Mouse (Mus musculus): ENCODE measurements around the gene Evi5. TPM values are rescaled to one million over a fixed set of nuclear protein-coding genes. Genes with fewer than 3 reads are reported as not detected.

Gene Evi5
- polyA plus RNA-seq, 1 experiment from 2014 or later: 55.0 TPM

- Histone ChIP-seq H3K27ac (no peak overlapping the region), H3K36me3 (peaks cover 12% of the 10 kb centered on the region), H3K4me1 (replicated peaks) (no peaks in the 10 kb centered on the region), H3K27me3 (no peaks in the 10 kb centered on the region), H3K4me3 (no peak overlapping the region), H3K9me3 (no peaks in the 10 kb centered on the region), H3K4me2 (no peak overlapping the region), H3K9ac (no peak overlapping the region)
- WGBS: 98% methylated on average over 2 of the region's 2 CpGs
- no peak for ATAC-seq (ENCODE audit: low FRiP score)
These were observed 82.9 kb downstream of the Evi5 start for GRCm38 (mm10) chr5:107791966-107792365.

GRCm38 (mm10) chr5:107789492-107789891, 85.4 kb downstream of the Evi5 start:
- Histone ChIP-seq H3K36me3 (peaks cover 12% of the 10 kb centered on the region; the same call in 1 of the 2 replicates), H3K9me3 (no peaks in the 10 kb centered on the region), H3K4me3 (no peak overlapping the region), H3K27ac (no peak overlapping the region), H3K27me3 (no peaks in the 10 kb centered on the region), H3K9ac (no peak overlapping the region), H3K4me1 (replicated peaks) (no peaks in the 10 kb centered on the region), H3K4me2 (no peak overlapping the region)
- no peak for ATAC-seq (ENCODE audit: low FRiP score)
- 77% methylated on average over 5 of the region's 5 CpGs for WGBS

- Histone ChIP-seq H3K27me3 (no peaks in the 10 kb centered on the region), H3K9me3 (no peaks in the 10 kb centered on the region), H3K4me1 (replicated peaks) (no peaks in the 10 kb centered on the region), H3K27ac (no peak overlapping the region), H3K9ac (no peak overlapping the region), H3K36me3 (peaks cover 12% of the 10 kb centered on the region; the same call in 1 of the 2 replicates), H3K4me2 (no peak overlapping the region), H3K4me3 (no peak overlapping the region)
- ATAC-seq (ENCODE audit: low FRiP score): no peak
- 81% methylated on average over 7 of the region's 7 CpGs for WGBS
These were observed 87.0 kb downstream of the Evi5 start for GRCm38 (mm10) chr5:107787682-107788443.

GRCm38 (mm10) chr5:107782360-107782759, 92.5 kb downstream of the Evi5 start:
- Histone ChIP-seq H3K4me3 (no peak overlapping the region), H3K9ac (no peak overlapping the region), H3K4me1 (replicated peaks) (no peaks in the 10 kb centered on the region), H3K27me3 (no peaks in the 10 kb centered on the region), H3K36me3 (peaks cover 11% of the 10 kb centered on the region; the same call in 1 of the 2 replicates), H3K9me3 (no peaks in the 10 kb centered on the region), H3K4me2 (no peak overlapping the region), H3K27ac (no peak overlapping the region)
- WGBS: 95% methylated on average over 1 of the region's 1 CpGs
- ATAC-seq (ENCODE audit: low FRiP score): no peak

GRCm38 (mm10) chr5:107778763-107779162, 96.1 kb downstream of the Evi5 start:
- no peak overlapping the region for H3K4me3 ChIP-seq
- H3K27ac ChIP-seq: no peak overlapping the region
- 94% methylated on average over 3 of the region's 3 CpGs for WGBS
- no peaks in the 10 kb centered on the region for H3K27me3 ChIP-seq
- H3K9me3 ChIP-seq: no peaks in the 10 kb centered on the region
- no peak for ATAC-seq (ENCODE audit: low FRiP score)
- no peak overlapping the region for H3K4me2 ChIP-seq
- no peak overlapping the region for H3K9ac ChIP-seq
- no peaks in the 10 kb centered on the region for H3K4me1 ChIP-seq (replicated peaks)
- H3K36me3 ChIP-seq: no peaks in the 10 kb centered on the region

GRCm38 (mm10) chr5:107777545-107777830, 97.4 kb downstream of the Evi5 start:
- Histone ChIP-seq H3K36me3 (no peaks in the 10 kb centered on the region), H3K4me3 (no peak overlapping the region), H3K9ac (no peak overlapping the region), H3K27ac (no peak overlapping the region), H3K4me2 (no peak overlapping the region), H3K9me3 (no peaks in the 10 kb centered on the region), H3K4me1 (replicated peaks) (no peaks in the 10 kb centered on the region), H3K27me3 (no peaks in the 10 kb centered on the region)
- ATAC-seq (ENCODE audit: low FRiP score): no peak
- WGBS: 93% methylated on average over 1 of the region's 1 CpGs

GRCm38 (mm10) chr5:107776777-107777544, 97.9 kb downstream of the Evi5 start:
- ATAC-seq (ENCODE audit: low FRiP score): no peak
- 92% methylated on average over 4 of the region's 4 CpGs for WGBS
- Histone ChIP-seq H3K4me1 (replicated peaks) (no peaks in the 10 kb centered on the region), H3K27me3 (no peaks in the 10 kb centered on the region), H3K9me3 (no peaks in the 10 kb centered on the region), H3K36me3 (no peaks in the 10 kb centered on the region), H3K4me2 (no peak overlapping the region), H3K27ac (no peak overlapping the region), H3K4me3 (no peak overlapping the region), H3K9ac (no peak overlapping the region)

- Histone ChIP-seq H3K4me1 (replicated peaks) (no peaks in the 10 kb centered on the region), H3K4me2 (no peak overlapping the region), H3K27me3 (no peaks in the 10 kb centered on the region), H3K36me3 (no peaks in the 10 kb centered on the region), H3K4me3 (no peak overlapping the region), H3K27ac (no peak overlapping the region), H3K9ac (no peak overlapping the region), H3K9me3 (no peaks in the 10 kb centered on the region)
- ATAC-seq (ENCODE audit: low FRiP score): no peak
- 93% methylated on average over 1 of the region's 1 CpGs for WGBS
These were observed 99.0 kb downstream of the Evi5 start for GRCm38 (mm10) chr5:107775875-107776274.

GRCm38 (mm10) chr5:107772049-107772448, 102.9 kb downstream of the Evi5 start:
- no peak for ATAC-seq (ENCODE audit: low FRiP score)
- Histone ChIP-seq H3K27ac (no peak overlapping the region), H3K9ac (no peak overlapping the region), H3K4me1 (replicated peaks) (no peaks in the 10 kb centered on the region), H3K4me3 (no peak overlapping the region), H3K36me3 (peaks cover 7% of the 10 kb centered on the region), H3K4me2 (no peak overlapping the region), H3K27me3 (no peaks in the 10 kb centered on the region), H3K9me3 (0 out of 2 replicates have a peak, but pooled peaks cover 4% of the 10 kb centered on the region)
- WGBS: 89% methylated on average over 5 of the region's 5 CpGs

- H3K36me3 ChIP-seq: peaks cover 8% of the 10 kb centered on the region
- H3K4me3 ChIP-seq: no peak overlapping the region
- WGBS: 96% methylated on average over 1 of the region's 1 CpGs
- ATAC-seq (ENCODE audit: low FRiP score): no peak
- no peak overlapping the region for H3K27ac ChIP-seq
- H3K4me1 ChIP-seq (replicated peaks): no peaks in the 10 kb centered on the region
- H3K9ac ChIP-seq: no peak overlapping the region
- H3K9me3 ChIP-seq: 0 out of 2 replicates have a peak, but pooled peaks cover 4% of the 10 kb centered on the region
- no peaks in the 10 kb centered on the region for H3K27me3 ChIP-seq
- no peak overlapping the region for H3K4me2 ChIP-seq
These were observed 106.7 kb downstream of the Evi5 start for GRCm38 (mm10) chr5:107768224-107768623.

- Histone ChIP-seq H3K27me3 (no peaks in the 10 kb centered on the region), H3K4me2 (no peak overlapping the region), H3K9me3 (0 out of 2 replicates have a peak, but pooled peaks cover 4% of the 10 kb centered on the region), H3K36me3 (peaks cover 11% of the 10 kb centered on the region), H3K4me3 (no peak overlapping the region), H3K27ac (no peak overlapping the region), H3K4me1 (replicated peaks) (no peaks in the 10 kb centered on the region), H3K9ac (no peak overlapping the region)
- ATAC-seq (ENCODE audit: low FRiP score): no peak
- WGBS: 96% methylated on average over 4 of the region's 4 CpGs
These were observed 109.0 kb downstream of the Evi5 start for GRCm38 (mm10) chr5:107765946-107766345.

GRCm38 (mm10) chr5:107764486-107764885, 110.4 kb downstream of the Evi5 start:
- H3K36me3 ChIP-seq: peaks cover 11% of the 10 kb centered on the region
- H3K27me3 ChIP-seq: no peaks in the 10 kb centered on the region
- 93% methylated on average over 1 of the region's 1 CpGs for WGBS
- H3K27ac ChIP-seq: no peak overlapping the region
- no peak for ATAC-seq (ENCODE audit: low FRiP score)
- H3K9ac ChIP-seq: no peak overlapping the region
- H3K4me2 ChIP-seq: no peak overlapping the region
- H3K4me1 ChIP-seq (replicated peaks): no peaks in the 10 kb centered on the region
- 0 out of 2 replicates have a peak, but pooled peaks cover 4% of the 10 kb centered on the region for H3K9me3 ChIP-seq
- H3K4me3 ChIP-seq: no peak overlapping the region

- Histone ChIP-seq H3K36me3 (peaks cover 11% of the 10 kb centered on the region), H3K27ac (no peak overlapping the region), H3K4me3 (no peak overlapping the region), H3K9me3 (0 out of 2 replicates have a peak, but pooled peaks cover 4% of the 10 kb centered on the region), H3K4me2 (no peak overlapping the region), H3K27me3 (no peaks in the 10 kb centered on the region), H3K4me1 (replicated peaks) (no peaks in the 10 kb centered on the region), H3K9ac (no peak overlapping the region)
- ATAC-seq (ENCODE audit: low FRiP score): no peak
These were observed 111.2 kb downstream of the Evi5 start for GRCm38 (mm10) chr5:107763674-107764073.

All from hindbrain, embryonic 13.5 days (tissue).